Mouse (Mus musculus): Measurements from ENCODE around the gene Rpl24.
"Not testable (repeated sequence)": the region's sequence is repeated elsewhere in the genome, so short reads cannot be mapped to it uniquely, and the experiment has no call there.

- not testable (repeated sequence) for TF ChIP-seq CTCF, POLR2A (IDR thresholded peaks at IDR 0.05; ENCODE audit: extremely low read depth, insufficient read depth, low read length)
Measured at GRCm38 (mm10) chr16:55947876-55948410, 18.1 kb upstream of the Rpl24 start.

Data from cortical plate, adult 2 months (tissue).